24 mouse cellular contexts compared by ENCODE assay signal in genomic region chr15:77206996-77207395, GRCm38 (mm10).
DNase-seq lines count a peak whose midpoint lies in the region; ATAC-seq lines count a peak whose summit lies in the region.
"Had no signal": no experiment of that assay in that cellular context is flagged by ENCODE, and none has a peak within 500 bp of the region (broad histone marks: within the 10 kb centered on the region; RNA-seq: fewer than 3 reads in every experiment).

No protein-coding gene starts in this region.

- no peaks in the 10 kb centered on the region for H3K36me3 ChIP-seq in heart, embryonic 10.5 days
- H3K36me3 ChIP-seq in midbrain, embryonic 11.5 days (ENCODE audit: control insufficient read depth, insufficient read depth, low read length) = no peaks in the 10 kb centered on the region
- no peaks in the 10 kb centered on the region for H3K36me3 ChIP-seq in midbrain, embryonic 14.5 days (ENCODE audit: control insufficient read depth, insufficient read depth, low read length)
- H3K36me3 ChIP-seq: embryonic facial prominence, embryonic 13.5 days; embryonic facial prominence, embryonic 15.5 days; forebrain, embryonic 15.5 days had no signal

- H3K9ac ChIP-seq in midbrain, embryonic 11.5 days (ENCODE audit: low read length) = no peak overlapping the region
- H3K9ac ChIP-seq in midbrain, embryonic 14.5 days (replicated peaks; ENCODE audit: low read length) = no peak overlapping the region
- H3K9ac ChIP-seq: embryonic facial prominence, embryonic 13.5 days; embryonic facial prominence, embryonic 15.5 days; forebrain, embryonic 13.5 days; forebrain, embryonic 15.5 days; forebrain, postnatal 0 days had no signal

- H3K9me3 ChIP-seq in heart, embryonic 10.5 days = no peaks in the 10 kb centered on the region
- H3K9me3 ChIP-seq in midbrain, embryonic 11.5 days (ENCODE audit: control insufficient read depth, low read length) = no peaks in the 10 kb centered on the region
- H3K9me3 ChIP-seq in midbrain, embryonic 14.5 days (ENCODE audit: control insufficient read depth, low read length) = no peaks in the 10 kb centered on the region
- H3K9me3 ChIP-seq: embryonic facial prominence, embryonic 13.5 days; embryonic facial prominence, embryonic 15.5 days; forebrain, embryonic 13.5 days; forebrain, embryonic 15.5 days had no signal

- no peak overlapping the region for H3K4me3 ChIP-seq in heart, embryonic 10.5 days
- H3K4me3 ChIP-seq in midbrain, embryonic 11.5 days (ENCODE audit: low read depth, low read length) = no peak overlapping the region
- H3K4me3 ChIP-seq in midbrain, embryonic 14.5 days (replicated peaks; ENCODE audit: low read depth, low read length) = no peak overlapping the region
- H3K4me3 ChIP-seq: embryonic facial prominence, embryonic 13.5 days; embryonic facial prominence, embryonic 15.5 days; forebrain, embryonic 13.5 days; forebrain, embryonic 15.5 days had no signal

- peak overlapping the region; percentile 72 for H3K27ac ChIP-seq in heart, embryonic 10.5 days
- no peak overlapping the region for H3K27ac ChIP-seq in midbrain, embryonic 11.5 days (ENCODE audit: low read depth, low read length)
- no peak overlapping the region for H3K27ac ChIP-seq in midbrain, embryonic 14.5 days (replicated peaks; ENCODE audit: low read depth, low read length)
- H3K27ac ChIP-seq: embryonic facial prominence, embryonic 15.5 days; forebrain, embryonic 13.5 days; forebrain, embryonic 15.5 days had no signal

- ATAC-seq in midbrain, embryonic 11.5 days (ENCODE audit: low FRiP score) = no peak
- ATAC-seq in midbrain, embryonic 14.5 days (ENCODE audit: low FRiP score, low TSS enrichment) = no peak
- ATAC-seq: CD4-positive, CD25-positive, alpha-beta regulatory T cell, adult 4 months; forebrain, embryonic 13.5 days; forebrain, embryonic 15.5 days; forebrain, postnatal 0 days had no signal

- no peak overlapping the region for H3K4me2 ChIP-seq in midbrain, embryonic 11.5 days
- H3K4me2 ChIP-seq in midbrain, embryonic 14.5 days (ENCODE audit: low read length) = no peak overlapping the region
- H3K4me2 ChIP-seq: embryonic facial prominence, embryonic 13.5 days; embryonic facial prominence, embryonic 15.5 days; forebrain, embryonic 13.5 days; forebrain, embryonic 15.5 days had no signal

- peaks cover 88% of the 10 kb centered on the region for H3K4me1 ChIP-seq in heart, embryonic 10.5 days
- H3K4me1 ChIP-seq in midbrain, embryonic 11.5 days (ENCODE audit: control insufficient read depth, insufficient read depth, low read length) = peaks cover 13% of the 10 kb centered on the region
- H3K4me1 ChIP-seq in midbrain, embryonic 14.5 days (ENCODE audit: control insufficient read depth, insufficient read depth, low read length) = peaks cover 16% of the 10 kb centered on the region

- 34% methylated on average over 5 of the region's 5 CpGs for WGBS in heart, embryonic 10.5 days
- 77% methylated on average over 5 of the region's 5 CpGs for WGBS in midbrain, embryonic 11.5 days
- WGBS in midbrain, embryonic 14.5 days = 74% methylated on average over 5 of the region's 5 CpGs

- no peak for DNase-seq in heart, embryonic 10.5 days (ENCODE audit: low spot score)
- DNase-seq in heart, adult 18-20 months = no peak
- DNase-seq in midbrain, embryonic 11.5 days (ENCODE audit: low spot score, missing footprints) = peak; percentile 56
- no peak for DNase-seq in midbrain, embryonic 14.5 days
- DNase-seq in ES-CJ7 (ENCODE audit: low read depth, low spot score) = peak; percentile 48
- peak; percentile 63 for DNase-seq in ZHBTc4 (ENCODE audit: low read depth, low spot score)
- no peak for DNase-seq in thymus, postnatal 4 days
- DNase-seq in urinary bladder, adult 2 months (ENCODE audit: low spot score) = no peak
- DNase-seq: adrenal gland, adult 2 months; adrenal gland, postnatal 10 days; adrenal gland, postnatal 25 days; B cell, adult 2 months; cerebellum, adult 11-12 months; cerebellum, adult 2 months; cerebellum, adult 9-11 months; cerebellum, postnatal 14 days; cerebellum, postnatal 36 days; embryo, embryonic 11 days; forebrain, postnatal 0 days had no signal

- H3K27me3 ChIP-seq in heart, embryonic 10.5 days (ENCODE audit: insufficient read depth, poor library complexity, severe bottlenecking) = no peaks in the 10 kb centered on the region
- no peaks in the 10 kb centered on the region for H3K27me3 ChIP-seq in midbrain, embryonic 11.5 days (ENCODE audit: control insufficient read depth, insufficient read depth, low read length)
- no peaks in the 10 kb centered on the region for H3K27me3 ChIP-seq in midbrain, embryonic 14.5 days (ENCODE audit: control insufficient read depth, insufficient read depth, low read length)
- H3K27me3 ChIP-seq: embryonic facial prominence, embryonic 13.5 days; embryonic facial prominence, embryonic 15.5 days; forebrain, embryonic 13.5 days; forebrain, embryonic 15.5 days had no signal

Comparison
In these comparisons a context has a peak if more than half of its experiments do, and no peak if none do; other contexts are left out.
1. DNase-seq: peak in midbrain, embryonic 11.5 days (single experiment), ES-CJ7 (single experiment) and ZHBTc4 (single experiment); none in heart, embryonic 10.5 days (single experiment), heart, adult 18-20 months (0 of 2), midbrain, embryonic 14.5 days (single experiment), thymus, postnatal 4 days (single experiment) and urinary bladder, adult 2 months (single experiment).